Mouse (Mus musculus): ENCODE results near the gene Itih5.

GRCm38 (mm10) chr2:10262722-10263121 lies 109.4 kb downstream of the Itih5 start:
- TF ChIP-seq EP300 (IDR thresholded peaks at IDR 0.05; ENCODE audit: insufficient read depth, low read depth, low read length) (no peak), CTCF (IDR thresholded peaks at IDR 0.05) (no peak)
